Mouse (Mus musculus): ENCODE measurements at regions not wholly inside any gene's neighbourhood (a gene's known extent, or its start where the extent isn't known, plus 50 kb on each side); places are given as distances from the start of the nearest gene placed in this dataset. TPM values are rescaled to one million over a fixed set of nuclear protein-coding genes. Genes with fewer than 3 reads are reported as not detected.

GRCm38 (mm10) chr10:97404076-97404787 lies 75.2 kb upstream of the Dcn start:
- Histone ChIP-seq H3K9me3 (no peaks in the 10 kb centered on the region), H3K27ac (no peak overlapping the region), H3K4me1 (replicated peaks) (no peaks in the 10 kb centered on the region), H3K9ac (replicated peaks) (no peak overlapping the region), H3K4me3 (replicated peaks) (no peak overlapping the region), H3K27me3 (no peaks in the 10 kb centered on the region), H3K36me3 (no peaks in the 10 kb centered on the region), H3K4me2 (no peak overlapping the region)
- ATAC-seq (ENCODE audit: insufficient number of reproducible peaks, insufficient read depth, low FRiP score, low TSS enrichment, low read depth) = no peak
- 56% methylated on average over 2 of the region's 2 CpGs for WGBS

- no peaks in the 10 kb centered on the region for H3K4me1 ChIP-seq (replicated peaks)
- no peak overlapping the region for H3K4me2 ChIP-seq
- no peak for ATAC-seq (ENCODE audit: insufficient number of reproducible peaks, insufficient read depth, low FRiP score, low TSS enrichment, low read depth)
- H3K9me3 ChIP-seq = no peaks in the 10 kb centered on the region
- H3K36me3 ChIP-seq = no peaks in the 10 kb centered on the region
- no peaks in the 10 kb centered on the region for H3K27me3 ChIP-seq
- no peak overlapping the region for H3K27ac ChIP-seq
- H3K9ac ChIP-seq (replicated peaks) = no peak overlapping the region
- no peak overlapping the region for H3K4me3 ChIP-seq (replicated peaks)
- WGBS = 21% methylated on average over 1 of the region's 1 CpGs
These were observed 70.2 kb upstream of the Dcn start for GRCm38 (mm10) chr10:97409181-97409581.

- H3K27ac ChIP-seq = no peak overlapping the region
These were observed 69.5 kb upstream of the Dcn start for GRCm38 (mm10) chr10:97409909-97410308.

GRCm38 (mm10) chr10:97422579-97422978 lies 56.8 kb upstream of the Dcn start:
- Histone ChIP-seq H3K4me3 (replicated peaks) (no peak overlapping the region), H3K36me3 (no peaks in the 10 kb centered on the region), H3K9me3 (no peaks in the 10 kb centered on the region), H3K4me1 (replicated peaks) (no peaks in the 10 kb centered on the region), H3K9ac (replicated peaks) (no peak overlapping the region), H3K27ac (no peak overlapping the region), H3K4me2 (no peak overlapping the region), H3K27me3 (no peaks in the 10 kb centered on the region)
- no peak for ATAC-seq (ENCODE audit: insufficient number of reproducible peaks, insufficient read depth, low FRiP score, low TSS enrichment, low read depth)
- 59% methylated on average over 1 of the region's 1 CpGs for WGBS

More at GRCm38 (mm10) chr10:97409909-97410308, 69.5 kb upstream of the Dcn start:
- Histone ChIP-seq H3K4me3 (replicated peaks) (no peak overlapping the region), H3K36me3 (no peaks in the 10 kb centered on the region), H3K4me1 (replicated peaks) (no peaks in the 10 kb centered on the region), H3K27me3 (no peaks in the 10 kb centered on the region), H3K4me2 (no peak overlapping the region), H3K9me3 (no peaks in the 10 kb centered on the region), H3K9ac (replicated peaks) (no peak overlapping the region)
- ATAC-seq (ENCODE audit: insufficient number of reproducible peaks, insufficient read depth, low FRiP score, low TSS enrichment, low read depth) = no peak
- WGBS = 73% methylated on average over 1 of the region's 1 CpGs

- Histone ChIP-seq H3K4me3 (replicated peaks) (no peak overlapping the region), H3K27me3 (no peaks in the 10 kb centered on the region), H3K9me3 (no peaks in the 10 kb centered on the region), H3K4me2 (no peak overlapping the region), H3K36me3 (no peaks in the 10 kb centered on the region), H3K9ac (replicated peaks) (no peak overlapping the region), H3K27ac (no peak overlapping the region), H3K4me1 (replicated peaks) (no peaks in the 10 kb centered on the region)
- WGBS = 66% methylated on average over 4 of the region's 4 CpGs
- ATAC-seq (ENCODE audit: insufficient number of reproducible peaks, insufficient read depth, low FRiP score, low TSS enrichment, low read depth) = no peak
These were observed 56.2 kb upstream of the Dcn start for GRCm38 (mm10) chr10:97423039-97423700.

Small RNA genes in the stretch of these regions (microRNA-seq; reads per million reads assigned to microRNA genes)
- not detected for gene Gm24587
- not detected for gene Mir3966

All from limb, embryonic 12.5 days (tissue).